Mouse (Mus musculus) skeletal muscle tissue, adult 2 months (tissue): Measurements from ENCODE around the gene Fto.

Source experiments
- DNase-seq: peaks from one replicate; pipeline ENCODE4 v3.0.0-alpha.2; 2012; ENCODE audit warnings: low read depth, low spot score

Gene Fto

GRCm38 (mm10) chr8:91496000-91496399 lies 182.7 kb downstream of the Fto start:
- no peak for DNase-seq

GRCm38 (mm10) chr8:91496936-91497335 lies 183.6 kb downstream of the Fto start:
- DNase-seq: no peak

- DNase-seq: no peak
These were observed 185.3 kb downstream of the Fto start for GRCm38 (mm10) chr8:91498611-91499010.

- DNase-seq: no peak
These were observed 186.0 kb downstream of the Fto start for GRCm38 (mm10) chr8:91499303-91499702.

GRCm38 (mm10) chr8:91501960-91502600 lies 188.8 kb downstream of the Fto start:
- DNase-seq: no peak

GRCm38 (mm10) chr8:91502791-91503190 lies 189.5 kb downstream of the Fto start:
- DNase-seq: no peak

- no peak for DNase-seq
These were observed 191.0 kb downstream of the Fto start for GRCm38 (mm10) chr8:91504360-91504759.

- peak; percentile 50 for DNase-seq
These were observed 191.6 kb downstream of the Fto start for GRCm38 (mm10) chr8:91504891-91505290.

- no peak for DNase-seq
These were observed 192.2 kb downstream of the Fto start for GRCm38 (mm10) chr8:91505411-91505954.

- no peak for DNase-seq
These were observed 192.8 kb downstream of the Fto start for GRCm38 (mm10) chr8:91505997-91506672.

- DNase-seq: no peak
These were observed 193.4 kb downstream of the Fto start for GRCm38 (mm10) chr8:91506682-91507257.

- peak; percentile 15 for DNase-seq
These were observed 194.4 kb downstream of the Fto start for GRCm38 (mm10) chr8:91507681-91508097.

GRCm38 (mm10) chr8:91508284-91508683 lies 195.0 kb downstream of the Fto start:
- no peak for DNase-seq

- DNase-seq: no peak
These were observed 196.0 kb downstream of the Fto start for GRCm38 (mm10) chr8:91509206-91509899.

- DNase-seq: no peak
These were observed 196.6 kb downstream of the Fto start for GRCm38 (mm10) chr8:91509900-91510260.

- no peak for DNase-seq
These were observed 197.4 kb downstream of the Fto start for GRCm38 (mm10) chr8:91510716-91511115.

GRCm38 (mm10) chr8:91511943-91512342 lies 198.6 kb downstream of the Fto start:
- DNase-seq: no peak

- no peak for DNase-seq
These were observed 201.6 kb downstream of the Fto start for GRCm38 (mm10) chr8:91514752-91515478.

- DNase-seq: no peak
These were observed 203.1 kb downstream of the Fto start for GRCm38 (mm10) chr8:91516422-91516821.

GRCm38 (mm10) chr8:91518085-91518484 lies 204.8 kb downstream of the Fto start:
- no peak for DNase-seq

GRCm38 (mm10) chr8:91522201-91522600 lies 208.9 kb downstream of the Fto start:
- DNase-seq: no peak
